Mouse (Mus musculus) gastrocnemius, postnatal 25 days (tissue): ENCODE measurements around the gene Rtn3. TPM values are rescaled to one million over a fixed set of nuclear protein-coding genes. Genes with fewer than 3 reads are reported as not detected.

Experiments
- DNase-seq: peaks from one replicate; pipeline ENCODE4 v3.0.0; 2022
- total RNA-seq, 2 experiments: library from RNA; stranded (reverse); gene quantifications; 1 replicate in 1 of 2; 2 replicates in 1 of 2; pipeline ENCODE4 v1.2.3; 2021

Rtn3 gene
- total RNA-seq, 2 experiments from 2014 or later = 28.8 to 32.7 TPM

DNA sequence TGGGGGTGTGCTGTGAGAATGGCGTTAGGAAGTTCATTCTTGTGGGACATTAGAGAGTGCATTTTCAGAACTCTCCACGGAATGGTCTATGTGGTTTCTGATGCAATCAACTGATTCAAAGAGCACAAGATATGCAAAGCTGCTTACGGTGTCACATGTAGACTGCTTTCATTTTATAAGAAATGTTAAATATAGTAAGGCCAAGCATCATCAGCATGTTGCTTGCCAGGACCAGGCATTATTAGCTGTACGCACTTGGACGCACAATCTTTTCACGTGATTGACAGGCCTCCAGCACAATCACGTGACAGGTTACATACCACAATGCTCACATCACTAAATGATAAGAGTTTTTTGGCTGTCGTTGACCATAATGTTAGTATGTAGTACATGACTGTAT lies 4.6 kb upstream of the Rtn3 start:
- no peak for DNase-seq

DNA sequence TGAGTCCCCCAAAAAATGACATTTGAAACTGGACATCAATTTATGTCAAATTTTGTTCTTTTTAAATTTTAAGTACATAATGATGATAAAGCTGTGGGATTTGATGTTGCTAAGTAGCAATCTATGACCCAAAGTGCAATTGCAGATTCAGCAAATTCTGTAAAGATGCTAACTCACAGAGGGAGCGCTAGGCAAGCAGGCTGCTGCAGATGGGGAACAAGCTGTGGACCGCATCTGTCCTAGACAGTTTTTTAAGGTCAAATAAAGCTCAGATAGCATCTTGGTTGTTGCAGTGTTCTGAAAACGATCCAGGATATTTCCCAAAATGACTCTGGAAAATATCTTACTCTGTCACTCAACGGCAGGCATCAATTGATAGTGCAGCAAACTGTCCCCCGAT lies 995 bp upstream of the Rtn3 start:
- no peak for DNase-seq

DNA sequence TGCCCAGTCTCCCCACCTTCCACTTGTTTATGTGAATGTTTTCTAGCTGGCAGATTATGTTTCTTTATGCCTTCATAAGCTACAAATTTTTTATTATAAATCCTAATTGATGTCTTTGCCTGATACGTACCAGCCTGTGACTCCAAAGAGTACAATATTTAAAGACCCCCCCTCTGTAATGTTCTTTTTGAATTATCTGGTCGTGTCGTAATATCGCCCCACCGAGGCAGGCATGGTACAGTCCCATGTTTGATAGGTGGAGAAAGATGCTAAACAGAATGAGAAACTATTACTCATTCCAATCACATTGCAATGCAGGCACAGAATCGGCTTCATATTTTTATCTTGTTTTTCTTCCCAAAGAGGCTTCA lies 416 bp upstream of the Rtn3 start:
- DNase-seq = no peak

- no peak for DNase-seq
These were observed 849 bp downstream of the Rtn3 start for GRCm38 (mm10) chr19:7482266-7482598.

DNA sequence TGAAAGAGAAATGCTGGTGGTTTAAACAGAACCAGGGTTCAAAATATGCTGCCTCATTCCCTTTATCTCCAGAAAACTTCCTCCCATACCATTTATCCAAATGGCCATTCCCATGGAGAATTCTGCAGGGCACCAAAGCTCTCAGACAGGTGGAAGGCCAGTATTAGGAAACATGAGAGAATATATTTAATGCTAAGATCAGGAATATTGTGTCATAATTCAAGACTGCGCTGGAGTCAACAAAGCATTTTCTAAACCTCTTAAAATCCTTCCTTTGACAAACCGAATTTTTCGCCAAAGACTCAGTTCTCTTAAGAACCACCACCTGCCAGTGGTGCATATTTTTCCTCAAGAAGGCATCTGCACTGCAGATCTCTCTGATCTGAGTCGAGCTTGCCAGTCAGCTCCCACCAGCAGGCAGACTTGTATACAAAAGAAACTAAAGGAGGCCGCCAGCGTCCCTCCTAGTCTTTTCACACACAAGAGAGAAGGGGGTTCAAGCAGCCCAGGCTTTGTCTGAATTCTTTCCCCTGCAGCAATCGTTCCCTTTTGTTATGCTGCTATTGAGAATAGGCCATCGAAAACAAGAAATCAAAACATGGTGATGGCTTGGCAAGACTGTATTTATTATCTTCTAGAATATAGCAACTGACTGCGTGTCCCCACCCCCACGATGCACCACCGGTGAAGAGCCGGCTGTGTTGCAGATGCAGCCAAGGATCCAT lies 1.4 kb downstream of the Rtn3 start:
- no peak for DNase-seq

DNA sequence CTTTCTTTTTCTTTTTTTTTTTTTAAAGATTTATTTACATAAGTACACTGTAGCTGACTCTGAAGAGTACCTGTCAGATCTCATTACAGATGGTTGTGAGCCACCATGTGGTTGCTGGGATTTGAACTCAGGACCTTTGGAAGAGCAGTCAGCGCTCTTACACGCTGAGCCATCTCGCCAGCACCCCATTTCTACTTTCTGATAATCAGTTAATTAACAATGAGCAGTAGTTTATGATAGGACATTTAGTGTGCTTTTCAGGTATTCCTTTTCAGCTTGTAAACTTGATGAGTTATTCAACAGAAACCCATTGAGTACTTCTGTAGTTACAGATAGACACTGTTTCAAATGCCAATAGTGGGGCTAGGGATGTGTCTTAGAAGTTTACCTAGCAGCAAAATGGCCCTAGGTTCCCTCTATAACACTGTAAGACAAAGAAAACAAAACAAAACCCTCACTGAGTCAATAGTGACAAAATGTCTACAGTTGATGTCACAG lies 3.3 kb downstream of the Rtn3 start:
- DNase-seq = no peak

DNA sequence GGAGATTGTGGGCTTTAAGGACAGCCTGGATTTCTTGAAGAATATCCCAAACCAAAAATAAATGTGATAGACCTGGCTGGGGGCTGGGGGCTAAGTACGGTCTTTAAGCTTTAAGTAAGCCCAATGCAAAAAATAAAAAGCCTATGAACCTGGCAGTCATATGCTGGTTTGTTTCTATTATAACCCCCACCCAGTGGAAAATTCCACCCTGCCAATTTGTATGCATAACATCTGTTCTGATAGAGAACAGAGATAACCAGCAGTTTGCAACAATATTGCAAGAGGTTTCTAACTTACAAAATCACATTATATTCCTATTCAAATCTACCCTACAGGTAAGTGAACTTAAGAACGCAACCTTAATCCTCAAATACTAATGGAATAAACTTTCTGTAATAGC lies 12.4 kb downstream of the Rtn3 start:
- DNase-seq = no peak

DNA sequence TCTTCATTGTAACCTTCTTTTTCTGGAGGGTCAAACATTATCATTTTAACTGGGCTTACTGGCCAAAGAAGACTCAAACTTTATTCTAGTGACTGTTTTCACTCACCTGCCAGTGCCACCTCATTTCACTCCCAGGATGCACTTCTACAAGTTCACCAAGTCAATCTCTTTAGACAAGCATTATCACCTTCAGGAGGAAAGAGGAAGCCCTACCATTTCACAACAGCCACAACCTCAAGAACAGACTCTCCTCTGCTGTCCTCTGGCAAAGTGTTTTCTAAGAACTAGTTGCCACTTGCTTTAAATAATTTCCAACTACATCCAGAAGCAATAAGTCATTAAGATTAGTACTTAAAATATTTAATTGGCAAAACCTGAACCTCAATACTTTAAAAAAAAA lies 15.2 kb downstream of the Rtn3 start:
- DNase-seq = no peak

GRCm38 (mm10) chr19:7459370-7459769 lies 23.7 kb downstream of the Rtn3 start:
- no peak for DNase-seq

GRCm38 (mm10) chr19:7458901-7459300 lies 24.2 kb downstream of the Rtn3 start:
- DNase-seq = no peak

- DNase-seq = no peak
These were observed 26.3 kb downstream of the Rtn3 start for GRCm38 (mm10) chr19:7456803-7457202.

DNA sequence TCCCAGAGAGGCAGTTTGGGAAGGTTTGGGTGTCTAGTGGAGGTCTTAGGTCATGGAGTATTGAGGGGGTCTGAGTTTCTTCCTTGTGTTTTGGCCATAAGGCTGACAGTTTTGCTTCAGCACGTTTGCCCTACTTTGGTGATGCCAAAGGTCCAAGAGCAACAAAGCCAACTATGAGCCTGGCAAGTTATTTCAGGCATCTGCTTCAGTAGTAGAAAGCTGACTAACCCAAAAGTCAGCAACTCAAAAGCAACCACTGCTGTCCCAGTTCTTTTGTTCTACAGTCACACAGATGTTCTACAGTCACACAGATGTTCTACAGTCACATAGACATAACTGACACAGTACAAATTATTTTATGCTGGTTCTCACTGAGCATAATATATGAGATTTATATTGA lies 37.5 kb downstream of the Rtn3 start:
- DNase-seq = no peak

DNA sequence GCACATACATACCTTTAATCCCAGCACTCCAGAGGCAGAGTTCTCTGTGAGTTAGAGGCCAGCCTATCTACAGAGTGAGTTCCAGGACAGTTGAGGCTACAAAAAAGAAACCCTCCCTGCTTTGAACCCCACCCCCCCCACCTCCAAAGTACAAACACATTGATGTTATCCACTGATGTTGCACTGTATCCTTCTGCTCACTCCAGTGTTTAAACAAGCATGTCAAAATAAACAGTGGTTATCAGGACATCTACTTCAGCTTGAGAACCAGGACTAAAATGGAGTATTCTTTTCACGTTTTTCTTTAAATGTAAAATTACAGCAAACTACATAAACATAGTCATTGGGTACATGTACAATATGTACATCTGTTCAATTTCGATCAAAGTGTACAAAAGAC lies 38.0 kb downstream of the Rtn3 start:
- DNase-seq = no peak

GRCm38 (mm10) chr19:7441493-7441892 lies 41.6 kb downstream of the Rtn3 start:
- DNase-seq = peak; percentile 14

- DNase-seq = no peak
These were observed 44.8 kb downstream of the Rtn3 start for GRCm38 (mm10) chr19:7438295-7438694.

DNA sequence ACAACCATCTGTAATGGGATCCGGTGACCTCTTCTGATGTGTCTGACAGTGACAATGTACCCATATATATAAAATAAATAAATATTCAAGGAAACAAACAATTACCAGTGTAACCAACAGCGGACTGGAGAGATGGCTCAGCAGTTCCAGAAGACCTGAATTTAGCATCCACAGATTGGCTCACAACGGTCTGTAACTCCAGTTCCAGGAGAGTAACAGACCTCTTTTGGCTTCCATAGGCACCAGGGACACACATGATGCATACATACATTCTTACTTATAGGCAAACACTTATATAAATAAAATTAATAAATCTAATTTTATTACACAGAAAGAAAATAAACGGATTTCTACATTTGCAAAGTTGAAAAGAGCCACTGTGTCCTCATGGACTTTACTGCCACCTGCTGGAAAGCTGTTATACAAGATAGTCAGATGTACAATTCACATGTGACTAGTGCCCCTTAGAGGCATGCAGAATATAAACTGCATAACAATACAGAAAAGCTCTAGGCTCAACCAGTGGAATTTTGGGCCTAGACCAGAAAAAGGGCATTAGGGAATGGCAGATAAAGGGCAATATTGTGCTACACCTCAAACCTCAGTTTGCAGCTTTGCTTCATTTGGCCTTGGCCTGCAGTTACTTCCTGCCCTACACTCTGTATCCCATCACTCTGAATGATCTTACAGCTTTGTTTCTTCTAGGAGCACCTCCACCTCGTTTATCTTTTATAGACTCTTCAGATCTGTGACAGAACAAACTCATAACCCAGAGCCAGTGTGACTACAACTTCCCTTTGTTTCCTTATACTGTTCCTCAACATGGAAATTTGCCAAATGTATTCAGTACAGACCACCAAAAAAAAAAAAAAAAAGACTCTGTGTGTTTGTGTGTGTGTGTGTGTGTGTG lies 46.8 kb downstream of the Rtn3 start:
- no peak for DNase-seq

DNA sequence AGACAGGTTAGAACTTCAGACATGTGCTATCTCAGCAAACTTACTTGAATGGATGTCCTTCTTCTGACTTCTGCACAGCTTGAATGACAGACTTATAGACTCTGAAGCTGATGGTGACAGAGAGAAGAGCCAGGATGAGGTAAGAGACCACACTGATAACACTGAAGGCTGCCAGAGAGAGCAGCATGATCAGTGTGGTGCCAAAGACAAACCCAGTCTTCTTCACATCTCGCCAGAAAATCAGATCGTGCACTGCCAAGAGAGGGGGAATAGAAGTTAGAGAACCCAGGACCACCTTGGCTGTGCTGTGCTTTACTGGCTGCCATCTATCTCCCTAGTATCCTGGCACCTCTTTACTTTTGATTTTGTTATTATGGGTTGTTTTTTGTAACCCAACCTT lies 48.2 kb downstream of the Rtn3 start:
- DNase-seq = no peak

GRCm38 (mm10) chr19:7425398-7425775 lies 57.7 kb downstream of the Rtn3 start:
- DNase-seq = no peak

DNA sequence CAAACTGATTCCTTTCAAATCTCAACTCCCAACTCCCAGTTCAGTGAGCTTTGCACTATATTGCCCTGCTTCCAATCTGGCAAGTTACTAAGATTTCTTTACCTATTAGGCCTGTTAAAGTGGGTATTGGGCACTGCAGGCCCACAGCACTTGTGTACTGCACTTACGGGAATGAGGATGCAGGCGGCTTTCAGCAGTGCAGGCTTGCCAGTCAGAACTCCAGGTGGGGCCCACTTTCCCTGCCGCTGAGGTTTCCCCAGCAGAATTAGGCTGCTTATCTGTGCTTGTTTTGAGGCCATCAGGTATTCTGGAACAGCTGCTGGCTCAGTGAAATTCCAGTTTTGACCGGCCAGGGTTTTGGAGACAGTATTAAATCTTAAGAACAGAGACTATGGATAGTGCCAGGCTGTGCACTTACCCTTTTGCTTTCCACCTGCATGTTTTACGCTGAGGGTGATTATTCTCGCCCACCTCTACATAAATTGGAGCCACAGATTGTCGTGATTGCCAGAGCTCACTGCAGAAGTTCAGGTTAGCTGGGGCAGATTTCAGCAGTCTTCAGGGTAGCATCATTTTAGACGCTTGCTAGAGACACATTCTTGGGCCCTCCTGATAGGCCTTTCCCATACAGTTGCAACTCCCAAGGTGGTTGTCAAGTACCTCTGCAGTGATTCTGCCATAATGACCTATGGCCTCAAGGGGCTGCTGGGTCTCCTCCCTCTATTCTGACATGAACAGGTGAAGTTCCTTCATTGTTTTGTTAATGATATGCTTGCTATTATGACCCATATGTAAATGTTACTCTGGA lies 58.3 kb downstream of the Rtn3 start:
- no peak for DNase-seq

DNA sequence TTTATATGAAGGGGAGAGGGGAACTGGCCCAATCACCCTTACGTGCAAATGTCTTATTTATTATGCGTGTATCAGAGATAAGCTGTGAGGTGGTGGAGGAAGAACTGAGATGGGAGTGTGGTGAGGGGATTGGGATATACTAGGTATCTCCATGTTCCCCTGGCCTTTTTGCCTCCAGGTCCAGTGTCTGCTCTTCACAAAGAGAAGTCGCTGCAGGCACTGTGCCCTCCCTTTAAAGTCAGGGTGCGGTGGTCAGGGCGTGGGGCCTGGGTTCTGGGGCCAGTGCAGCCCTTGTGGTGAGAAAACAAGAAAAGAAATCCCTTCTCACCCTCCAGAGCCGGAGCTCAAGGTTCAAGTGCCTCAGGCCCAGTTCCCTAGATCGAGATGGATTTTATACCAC lies 59.0 kb downstream of the Rtn3 start:
- DNase-seq = no peak

- DNase-seq = peak; percentile 19
These were observed 59.4 kb downstream of the Rtn3 start for GRCm38 (mm10) chr19:7423656-7424030.

- DNase-seq = peak; percentile 90
These were observed 59.9 kb downstream of the Rtn3 start for GRCm38 (mm10) chr19:7423028-7423655.
